Mouse (Mus musculus) forebrain, embryonic 14.5 days (tissue): Measurements from ENCODE around the gene Slc26a9. TPM values are rescaled to one million over a fixed set of nuclear protein-coding genes. Genes with fewer than 3 reads are reported as not detected.

Experiments used
- ATAC-seq: fragments of 200-750 bp; cut with Nextera tagmentation; 2 replicates; pipeline ENCODE4 v1.8.0; 2017; ENCODE audit warnings: mild to moderate bottlenecking, moderate library complexity
- DNase-seq: peaks from one replicate; pipeline ENCODE4 v3.0.0-alpha.2; 2015; ENCODE audit warnings: low spot score
- H3K27ac ChIP-seq: fragments of 300-500 bp; sonication (generic); 2 replicates; pipeline ENCODE4 v1.5.1; 2014; ENCODE audit warnings: low read depth, mild to moderate bottlenecking, control low read depth, low read length, moderate library complexity
- H3K27me3 ChIP-seq: fragments of 300-500 bp; sonication (generic); replicated peaks from 2 replicates; pipeline ENCODE4 v1.6.1; 2014; ENCODE audit warnings: low read length, control low read depth, mixed read lengths; ENCODE audit not compliant: control insufficient read depth, insufficient read depth
- H3K36me3 ChIP-seq: fragments of 300-500 bp; sonication (generic); 2 replicates; pipeline ENCODE4 v1.6.1; 2014; ENCODE audit warnings: low read length, control low read depth; ENCODE audit not compliant: control insufficient read depth, insufficient read depth
- H3K4me1 ChIP-seq: fragments of 300-500 bp; sonication (generic); 2 replicates; pipeline ENCODE4 v1.6.1; 2014; ENCODE audit warnings: antibody characterized with exemption, low read length, control low read depth; ENCODE audit not compliant: control insufficient read depth, insufficient read depth
- H3K4me2 ChIP-seq: fragments of 300-500 bp; sonication (generic); 2 replicates; pipeline ENCODE4 v1.6.1; 2014; ENCODE audit warnings: mild to moderate bottlenecking, control low read depth, low read length
- H3K4me3 ChIP-seq: fragments of 300-500 bp; sonication (generic); 2 replicates; pipeline ENCODE4 v1.5.1; 2014; ENCODE audit warnings: low read depth, low read length, control low read depth
- H3K9ac ChIP-seq: fragments of 300-500 bp; sonication (generic); 2 replicates; pipeline ENCODE4 v1.6.1; 2014; ENCODE audit warnings: mild to moderate bottlenecking, low read length, control low read depth, moderate library complexity
- H3K9me3 ChIP-seq: fragments of 300-500 bp; sonication (generic); replicated peaks from 2 replicates; pipeline ENCODE4 v1.6.1; 2016; ENCODE audit warnings: low read length, control low read depth, mixed read lengths; ENCODE audit not compliant: control insufficient read depth
- WGBS: fragments of 180-500 bp; shearing (Covaris S2); extraction: QIAGEN DNeasy Blood & Tissue Kit; methylation state at CpG from one replicate; pipeline ENCODE4 v1.1.7; 2014; 5-methylcytosine and 5-hydroxymethylcytosine counted together
- polyA plus RNA-seq: library from polyadenylated mRNA; unstranded; fragments of >200 nt; fragmentation: Nextera tagmentation; extraction: Ambion mirVana; gene quantifications from 2 replicates; pipeline ENCODE4 v1.2.1, GENCODE M21; 2014

The Slc26a9 gene
- polyA plus RNA-seq, 1 experiment from 2014 or later: 0.04 TPM

DNA sequence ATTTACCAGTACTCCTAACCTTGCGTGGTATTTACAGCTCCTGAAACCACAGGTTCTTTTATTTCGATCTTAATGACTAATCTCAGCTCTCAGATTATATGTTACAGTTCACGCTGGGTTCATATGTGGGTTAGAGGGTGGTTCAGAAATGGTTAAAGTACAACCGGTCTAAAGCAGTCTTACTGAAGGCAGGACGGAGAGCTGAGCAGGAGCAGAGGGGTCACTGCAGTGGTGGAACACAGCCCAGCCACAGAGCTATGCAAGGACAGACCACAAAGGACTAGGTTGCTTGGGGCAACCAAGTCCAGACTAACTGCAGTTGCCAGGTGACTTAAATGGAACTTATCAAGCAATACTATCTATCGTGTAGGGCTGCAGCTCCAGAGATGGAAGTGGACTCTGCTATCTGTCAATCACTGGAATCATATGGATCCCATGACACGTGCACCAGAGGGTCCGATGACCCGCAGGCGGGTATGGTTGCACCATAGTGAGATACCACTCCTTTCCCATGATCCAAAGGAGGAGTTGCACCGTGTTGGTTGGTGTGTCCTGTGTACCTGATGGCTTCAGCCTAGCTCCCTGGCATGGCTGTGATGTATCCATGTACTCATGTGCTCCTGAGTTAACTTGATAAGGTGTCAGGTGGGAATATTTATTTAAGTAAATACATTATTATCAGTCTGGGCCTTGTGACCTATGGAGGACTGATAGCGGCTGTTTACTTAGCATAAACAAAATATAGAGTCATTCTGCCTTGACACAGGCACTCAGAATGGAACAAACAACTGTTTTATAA is 13.0 kb upstream of the Slc26a9 start:
- WGBS: 86% methylated on average over 12 of the region's 12 CpGs
- H3K4me1 ChIP-seq: no peaks in the 10 kb centered on the region
- H3K36me3 ChIP-seq: no peaks in the 10 kb centered on the region
- H3K4me2 ChIP-seq: no peak overlapping the region
- no peaks in the 10 kb centered on the region for H3K27me3 ChIP-seq
- H3K9me3 ChIP-seq: no peaks in the 10 kb centered on the region
- no peak overlapping the region for H3K27ac ChIP-seq
- H3K9ac ChIP-seq: no peak overlapping the region
- DNase-seq (no peak), ATAC-seq (no peak)
- H3K4me3 ChIP-seq: no peak overlapping the region

DNA sequence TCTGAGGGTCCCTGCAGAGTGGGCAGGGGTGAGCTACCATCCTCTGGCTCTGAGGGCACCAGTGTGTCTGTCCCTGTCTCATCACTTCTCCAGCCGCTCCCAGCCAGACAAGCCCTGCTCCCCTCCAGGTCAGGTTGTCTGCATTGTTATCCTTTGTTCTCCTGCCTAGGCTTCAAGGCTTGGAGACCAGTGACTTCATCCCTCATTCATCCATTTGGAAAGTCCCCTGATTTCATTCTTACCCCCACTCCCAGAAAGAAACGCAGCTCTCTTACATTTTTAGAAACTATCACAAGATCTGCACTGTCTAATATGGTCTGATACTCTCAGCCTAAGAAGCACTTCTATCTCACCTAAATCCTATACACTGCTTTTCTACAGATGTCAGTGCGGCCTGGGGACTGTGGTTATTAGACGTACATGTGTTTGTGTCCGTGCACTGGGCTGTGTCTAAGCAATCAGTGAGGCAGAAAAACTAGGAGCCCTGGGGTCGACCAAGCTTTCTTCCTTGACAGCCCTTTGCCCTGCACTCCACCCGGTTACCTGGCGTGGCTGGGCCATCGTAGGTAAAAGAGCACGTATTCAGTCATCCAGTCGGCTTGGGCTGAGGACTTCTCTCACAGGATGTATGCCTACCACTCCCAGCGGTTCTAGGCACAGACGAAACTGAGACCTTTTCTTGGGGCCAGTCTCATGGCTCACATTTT is 10.2 kb upstream of the Slc26a9 start:
- 47% methylated on average over 13 of the region's 13 CpGs for WGBS
- no peak overlapping the region for H3K4me3 ChIP-seq
- no peaks in the 10 kb centered on the region for H3K27me3 ChIP-seq
- H3K27ac ChIP-seq: no peak overlapping the region
- DNase-seq (no peak), ATAC-seq (no peak)
- no peak overlapping the region for H3K9ac ChIP-seq
- H3K9me3 ChIP-seq: no peaks in the 10 kb centered on the region
- peaks cover 5% of the 10 kb centered on the region; the same call in 1 of the 2 replicates for H3K4me1 ChIP-seq
- H3K4me2 ChIP-seq: no peak overlapping the region
- H3K36me3 ChIP-seq: no peaks in the 10 kb centered on the region

DNA sequence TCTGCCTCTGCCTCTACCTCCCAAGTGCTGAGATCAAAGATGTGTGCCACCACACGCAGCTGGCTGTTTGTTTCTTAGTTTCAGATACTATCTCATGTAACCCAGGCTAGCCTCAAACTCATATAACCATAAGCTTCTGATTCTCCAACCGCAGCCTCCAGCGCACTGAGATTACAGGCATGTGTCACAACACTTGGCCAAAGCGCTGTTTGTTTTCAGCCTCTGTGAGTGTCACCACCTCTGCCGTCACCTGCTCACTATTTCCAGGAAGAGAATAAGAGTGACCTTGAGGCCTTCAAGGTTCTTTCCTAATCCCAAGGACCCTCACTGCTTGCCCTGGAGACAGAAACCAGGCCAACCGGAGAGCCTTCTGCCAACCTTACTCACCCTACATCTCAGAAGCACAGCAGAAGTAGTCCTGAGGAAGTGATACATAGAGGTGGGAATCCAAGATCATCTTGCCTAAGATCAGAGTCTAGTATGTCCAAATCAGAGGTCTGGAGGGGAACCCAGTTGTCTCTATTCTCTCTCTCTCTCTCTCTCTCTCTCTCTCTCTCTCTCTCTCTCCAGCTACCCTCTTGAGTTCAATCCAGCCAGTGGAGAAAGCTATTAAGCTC is 9.1 kb upstream of the Slc26a9 start:
- WGBS: 93% methylated on average over 6 of the region's 6 CpGs
- DNase-seq (no peak), ATAC-seq (no peak)
- Histone ChIP-seq H3K9ac (no peak overlapping the region), H3K27me3 (no peaks in the 10 kb centered on the region), H3K27ac (no peak overlapping the region), H3K4me1 (peaks cover 5% of the 10 kb centered on the region; the same call in 1 of the 2 replicates), H3K36me3 (no peaks in the 10 kb centered on the region), H3K9me3 (no peaks in the 10 kb centered on the region), H3K4me2 (no peak overlapping the region), H3K4me3 (no peak overlapping the region)

DNA sequence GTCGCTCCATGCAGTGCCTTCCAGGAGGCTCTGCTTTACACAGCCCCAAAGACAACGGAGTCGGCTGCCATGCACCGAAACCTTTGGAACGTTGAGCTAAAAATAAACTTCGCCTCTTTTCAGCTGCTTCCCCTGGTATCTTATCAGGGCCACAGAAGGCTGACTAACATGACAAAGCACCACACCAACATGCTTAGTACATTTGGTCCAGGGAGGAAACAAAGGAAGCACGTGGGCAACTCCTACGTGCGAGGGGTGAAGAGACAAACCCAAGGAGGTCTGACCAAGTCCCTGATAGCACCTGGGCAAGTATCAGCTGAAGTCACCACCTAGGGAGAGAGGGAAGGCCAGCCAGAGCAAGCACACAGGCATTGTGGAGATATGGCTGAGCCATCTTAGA is 7.3 kb upstream of the Slc26a9 start:
- ATAC-seq: no peak
- WGBS: 90% methylated on average over 9 of the region's 9 CpGs

DNA sequence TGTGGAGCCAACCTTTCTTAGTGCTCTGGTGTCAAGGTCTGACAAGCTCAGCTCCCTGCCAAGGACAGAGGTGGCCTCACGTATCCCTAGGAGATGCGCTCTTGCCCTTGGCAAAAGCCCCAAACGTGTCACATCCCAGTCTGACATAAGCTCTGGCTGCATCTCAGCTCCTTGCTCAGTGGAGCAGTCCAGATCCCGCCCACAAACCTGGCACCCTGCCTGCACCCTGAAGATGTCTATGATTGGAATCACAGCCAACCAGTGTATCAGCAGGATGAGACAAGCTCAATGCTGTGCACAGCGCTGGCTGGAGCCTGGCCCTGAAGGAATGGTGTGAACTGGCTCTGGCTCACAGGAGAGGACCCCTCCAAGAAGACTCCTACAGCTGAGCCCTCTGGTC is 6.6 kb upstream of the Slc26a9 start:
- H3K36me3 ChIP-seq: no peaks in the 10 kb centered on the region
- ATAC-seq: peak; percentile 81; the same call in 1 of the 2 replicates
- no peaks in the 10 kb centered on the region for H3K9me3 ChIP-seq
- no peaks in the 10 kb centered on the region for H3K27me3 ChIP-seq
- 51% methylated on average over 5 of the region's 5 CpGs for WGBS
- H3K4me2 ChIP-seq: no peak overlapping the region
- no peak overlapping the region for H3K4me3 ChIP-seq
- H3K27ac ChIP-seq: peak overlapping the region; percentile 54; the same call in 1 of the 2 replicates
- H3K4me1 ChIP-seq: peaks cover 5% of the 10 kb centered on the region; the same call in 1 of the 2 replicates
- DNase-seq: peak; percentile 83
- H3K9ac ChIP-seq: no peak overlapping the region

More for the DNA sequence above, 7.3 kb upstream of the Slc26a9 start:
- DNase-seq: no peak
- Histone ChIP-seq H3K9ac (no peak overlapping the region), H3K4me1 (peaks cover 5% of the 10 kb centered on the region; the same call in 1 of the 2 replicates), H3K9me3 (no peaks in the 10 kb centered on the region), H3K27me3 (no peaks in the 10 kb centered on the region), H3K4me3 (no peak overlapping the region), H3K36me3 (no peaks in the 10 kb centered on the region), H3K4me2 (no peak overlapping the region), H3K27ac (no peak overlapping the region)

DNA sequence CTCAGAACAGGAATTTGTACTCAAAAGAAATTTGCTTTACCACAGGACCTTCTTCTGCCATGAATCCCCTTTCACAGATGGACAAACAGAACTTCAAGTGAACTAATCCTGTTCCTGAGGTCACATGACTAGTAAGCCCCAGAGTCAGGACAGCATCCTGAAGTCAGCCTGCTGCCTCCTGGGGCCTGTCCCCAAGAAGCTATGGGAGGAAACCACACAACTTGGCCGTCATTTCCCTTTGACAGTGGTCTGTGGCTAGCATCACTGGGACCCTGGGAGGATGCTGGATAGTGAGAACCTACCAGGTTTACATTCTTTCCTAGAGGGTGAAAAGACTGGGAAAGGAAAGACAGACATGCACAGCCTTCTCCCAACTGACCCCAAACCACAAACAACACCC is 5.1 kb upstream of the Slc26a9 start:
- no peak overlapping the region for H3K9ac ChIP-seq
- H3K27ac ChIP-seq: no peak overlapping the region
- H3K4me3 ChIP-seq: no peak overlapping the region
- H3K4me2 ChIP-seq: no peak overlapping the region
- 90% methylated on average over 1 of the region's 1 CpGs for WGBS
- H3K36me3 ChIP-seq: no peaks in the 10 kb centered on the region
- no peaks in the 10 kb centered on the region for H3K9me3 ChIP-seq
- H3K4me1 ChIP-seq: peaks cover 5% of the 10 kb centered on the region; the same call in 1 of the 2 replicates
- no peaks in the 10 kb centered on the region for H3K27me3 ChIP-seq
- DNase-seq (no peak), ATAC-seq (no peak)

DNA sequence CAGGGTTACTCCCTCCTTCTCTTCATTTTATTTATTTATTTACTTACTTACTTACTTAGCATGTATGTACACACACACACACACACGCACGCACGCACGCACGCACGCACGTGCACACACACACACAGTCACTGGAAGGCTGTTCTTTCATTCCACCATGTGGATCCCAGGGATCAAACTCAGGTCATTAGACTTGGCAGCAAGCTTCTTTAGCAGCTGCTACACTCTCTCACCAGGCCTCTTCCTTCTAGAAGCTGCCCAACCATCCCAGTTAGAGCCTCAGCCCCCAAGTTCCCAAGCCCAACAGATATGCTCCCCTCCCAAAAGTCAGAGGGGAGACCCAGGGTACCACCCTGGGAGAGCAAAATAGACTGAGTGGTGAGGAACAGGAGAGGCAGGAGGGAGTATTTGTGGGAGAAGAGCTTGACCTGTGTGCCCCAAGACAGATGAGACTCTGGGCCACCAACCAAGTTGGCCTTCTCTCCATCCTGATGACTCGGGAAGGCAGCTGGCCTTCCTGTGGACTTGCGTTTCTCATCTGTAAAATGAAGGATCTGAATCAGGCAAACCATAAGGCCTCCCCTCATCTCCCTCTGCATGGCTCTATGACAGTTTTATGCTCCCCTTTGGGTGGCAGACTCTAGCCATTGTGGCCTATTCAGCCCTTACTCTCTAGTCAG is 4.2 kb upstream of the Slc26a9 start:
- H3K4me3 ChIP-seq: no peak overlapping the region
- no peak overlapping the region for H3K27ac ChIP-seq
- no peak overlapping the region for H3K4me2 ChIP-seq
- H3K27me3 ChIP-seq: no peaks in the 10 kb centered on the region
- no peaks in the 10 kb centered on the region for H3K36me3 ChIP-seq
- no peak for DNase-seq
- no peaks in the 10 kb centered on the region for H3K9me3 ChIP-seq
- H3K9ac ChIP-seq: no peak overlapping the region
- no peak for ATAC-seq
- WGBS: 95% methylated on average over 9 of the region's 9 CpGs
- H3K4me1 ChIP-seq: peaks cover 5% of the 10 kb centered on the region; the same call in 1 of the 2 replicates

DNA sequence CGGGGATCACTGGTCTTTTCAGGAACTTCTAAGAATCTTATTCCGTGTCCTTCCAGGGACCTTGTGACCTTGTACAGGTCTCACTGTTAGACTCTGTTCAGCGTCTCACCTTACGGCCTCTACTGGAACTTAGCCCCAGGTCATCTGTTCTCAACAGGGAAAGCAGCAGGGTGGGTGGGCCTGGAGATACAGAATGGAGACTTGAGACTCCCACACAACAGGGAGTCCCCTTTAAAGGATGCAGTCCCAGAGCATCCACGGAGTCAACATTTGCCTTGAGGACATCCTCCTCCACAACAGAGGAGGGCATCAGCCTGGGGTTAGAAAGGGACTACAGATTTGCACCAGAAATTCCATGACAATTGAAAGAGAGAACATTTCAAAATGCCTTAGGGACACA is 1.6 kb downstream of the Slc26a9 start:
- WGBS: 66% methylated on average over 5 of the region's 5 CpGs
- H3K9ac ChIP-seq: no peak overlapping the region
- H3K36me3 ChIP-seq: no peaks in the 10 kb centered on the region
- H3K4me3 ChIP-seq: no peak overlapping the region
- no peaks in the 10 kb centered on the region for H3K9me3 ChIP-seq
- ATAC-seq: no peak
- no peak overlapping the region for H3K4me2 ChIP-seq
- H3K4me1 ChIP-seq: no peaks in the 10 kb centered on the region
- H3K27me3 ChIP-seq: no peaks in the 10 kb centered on the region
- no peak overlapping the region for H3K27ac ChIP-seq
- no peak for DNase-seq
